Mouse (Mus musculus) CH12.LX (cell line): ENCODE measurements at regions not wholly inside any gene's neighbourhood (a gene's known extent, or its start where the extent isn't known, plus 50 kb on each side); places are given as distances from the start of the nearest gene placed in this dataset.

Experiments used
- DNase-seq: peaks from one replicate; pipeline ENCODE4 v3.0.0-alpha.2; 2013; ENCODE audit errors: extremely low read depth
- H3K27ac ChIP-seq: 2 replicates; pipeline ENCODE4 v1.5.1; 2012; ENCODE audit warnings: low read depth, mild to moderate bottlenecking, control low read depth, moderate library complexity; ENCODE audit not compliant: insufficient read depth
- H3K27me3 ChIP-seq: replicated peaks from 2 replicates; pipeline ENCODE3; 2012; ENCODE audit warnings: inconsistent platforms
- H3K36me3 ChIP-seq, 2 experiments: replicated peaks in 1 of 2; 2 replicates each; pipeline versions ENCODE3 to v1.6.1; 2012; ENCODE audit warnings: inconsistent platforms in 1 of 2, low read length in 1 of 2, mild to moderate bottlenecking in 1 of 2, mixed read lengths in 1 of 2, moderate library complexity in 1 of 2; ENCODE audit not compliant: control insufficient read depth in 1 of 2, insufficient read depth in 1 of 2
- H3K4me1 ChIP-seq, 2 experiments: 2 replicates each; pipeline ENCODE4 v1.6.1; 2012; ENCODE audit warnings: inconsistent platforms in 1 of 2, moderate library complexity in 1 of 2; ENCODE audit not compliant: insufficient read depth in 2 of 2, control insufficient read depth in 1 of 2
- H3K4me2 ChIP-seq: 2 replicates; pipeline ENCODE4 v1.6.1; 2012; ENCODE audit warnings: low read depth, mild to moderate bottlenecking, control low read depth; ENCODE audit not compliant: poor library complexity, insufficient read depth, severe bottlenecking
- H3K4me3 ChIP-seq, 3 experiments: fragments of 150-350 bp in 1 of 3; sonication (generic) in 1 of 3; replicated peaks in 1 of 3; 2 replicates each; pipeline versions ENCODE3 to v1.5.1; 2011 to 2012; ENCODE audit warnings: low read depth in 2 of 3, low read length in 2 of 3, mild to moderate bottlenecking in 2 of 3, moderate library complexity in 2 of 3, control low read depth in 1 of 3, improper control_type of control experiment in 1 of 3, inconsistent platforms in 1 of 3, mixed read lengths in 1 of 3; ENCODE audit not compliant: poor library complexity in 1 of 3
- H3K79me2 ChIP-seq: replicated peaks from 2 replicates; pipeline ENCODE4 v1.6.1; 2012; ENCODE audit warnings: mild to moderate bottlenecking, moderate library complexity; ENCODE audit not compliant: control insufficient read depth, poor library complexity, insufficient read depth, severe bottlenecking; ENCODE audit errors: extremely low read depth
- H3K9ac ChIP-seq: 2 replicates; pipeline ENCODE4 v1.6.1; 2012; ENCODE audit warnings: low read depth, mild to moderate bottlenecking, control low read depth, moderate library complexity; ENCODE audit not compliant: insufficient read depth
- H3K9me3 ChIP-seq: replicated peaks from 2 replicates; pipeline ENCODE3; 2012; ENCODE audit warnings: low read length, inconsistent platforms, mixed read lengths
- CHD1 ChIP-seq: IDR thresholded peaks from 2 replicates; pipeline ENCODE4 v1.6.1; 2012; ENCODE audit warnings: low read depth, low read length, improper control_type of control experiment, inconsistent platforms
- CTCF ChIP-seq, 2 experiments: IDR thresholded peaks in 1 of 2; conservative IDR thresholded peaks in 1 of 2; 2 replicates each; pipeline ENCODE4 v1.5.1; 2011 to 2012; ENCODE audit warnings: low read depth in 2 of 2, low read length in 2 of 2, improper control_type of control experiment in 1 of 2, inconsistent platforms in 1 of 2, mild to moderate bottlenecking in 1 of 2, moderate library complexity in 1 of 2
- E2F4 ChIP-seq: IDR thresholded peaks from 2 replicates; pipeline ENCODE4 v1.6.1; 2011; ENCODE audit warnings: low read depth, low read length, improper control_type of control experiment; ENCODE audit not compliant: insufficient replicate concordance
- JUN ChIP-seq: IDR thresholded peaks from 2 replicates; pipeline ENCODE4 v1.6.1; 2011; ENCODE audit warnings: low read depth, mild to moderate bottlenecking, low read length, improper control_type of control experiment, moderate library complexity; ENCODE audit not compliant: insufficient read depth
- JUND ChIP-seq: conservative IDR thresholded peaks from 2 replicates; pipeline ENCODE4 v1.6.1; 2011; ENCODE audit warnings: low read depth, low read length, improper control_type of control experiment
- MAFK ChIP-seq: IDR thresholded peaks from 2 replicates; pipeline ENCODE4 v1.6.1; 2011; ENCODE audit warnings: low read length, improper control_type of control experiment; ENCODE audit not compliant: insufficient replicate concordance
- MAX ChIP-seq: IDR thresholded peaks from 2 replicates; pipeline ENCODE4 v1.6.1; 2011; ENCODE audit warnings: low read length, improper control_type of control experiment
- MYC ChIP-seq: IDR thresholded peaks from 2 replicates; pipeline ENCODE4 v1.6.1; 2011; ENCODE audit warnings: low read depth, mild to moderate bottlenecking, improper control_type of control experiment, low read length
- PAX5 ChIP-seq: IDR thresholded peaks from 2 replicates; pipeline ENCODE4 v1.6.1; 2012; ENCODE audit warnings: low read length, inconsistent platforms, mixed read lengths
- POLR2A ChIP-seq: IDR thresholded peaks from 2 replicates; pipeline ENCODE4 v1.6.1; 2011; ENCODE audit warnings: low read depth, mild to moderate bottlenecking, improper control_type of control experiment, low read length
- RAD21 ChIP-seq: IDR thresholded peaks from 2 replicates; pipeline ENCODE4 v1.6.1; 2011; ENCODE audit warnings: low read depth, mild to moderate bottlenecking, low read length, improper control_type of control experiment, moderate library complexity
- TBP ChIP-seq: conservative IDR thresholded peaks from 2 replicates; pipeline ENCODE4 v1.6.1; 2011; ENCODE audit warnings: low read depth, low read length, improper control_type of control experiment
- USF1 ChIP-seq: IDR thresholded peaks from 2 replicates; pipeline ENCODE4 v1.6.1; 2014; ENCODE audit warnings: low read depth, mild to moderate bottlenecking, inconsistent platforms, low read length, improper control_type of control experiment
- USF2 ChIP-seq: conservative IDR thresholded peaks from 2 replicates; pipeline ENCODE4 v1.6.1; 2011; ENCODE audit warnings: low read depth, low read length, improper control_type of control experiment
- ZNF384 ChIP-seq: IDR thresholded peaks from 2 replicates; pipeline ENCODE4 v1.6.1; 2012; ENCODE audit warnings: low read depth, low read length, improper control_type of control experiment, inconsistent platforms
- dilution Hi-C: fragments of 300-500 bp; cut with MboI; formaldehyde crosslinking; loops from 2 replicates; pipeline ENCODE4 v1.14.3; 2020; ENCODE audit warnings: low sequenced_read_pairs; ENCODE audit not compliant: extremely low pct_unique_long_range_greater_than_20kb, extremely low pct_ligation_motif_present
- in situ Hi-C: fragments of 300-500 bp; cut with MboI; formaldehyde crosslinking; loops from 3 replicates; pipeline ENCODE4 v1.14.3; 2019; ENCODE audit warnings: low sequenced_read_pairs, low pct_ligation_motif_present, low pct_unique_long_range_greater_than_20kb, mixed read lengths

DNA sequence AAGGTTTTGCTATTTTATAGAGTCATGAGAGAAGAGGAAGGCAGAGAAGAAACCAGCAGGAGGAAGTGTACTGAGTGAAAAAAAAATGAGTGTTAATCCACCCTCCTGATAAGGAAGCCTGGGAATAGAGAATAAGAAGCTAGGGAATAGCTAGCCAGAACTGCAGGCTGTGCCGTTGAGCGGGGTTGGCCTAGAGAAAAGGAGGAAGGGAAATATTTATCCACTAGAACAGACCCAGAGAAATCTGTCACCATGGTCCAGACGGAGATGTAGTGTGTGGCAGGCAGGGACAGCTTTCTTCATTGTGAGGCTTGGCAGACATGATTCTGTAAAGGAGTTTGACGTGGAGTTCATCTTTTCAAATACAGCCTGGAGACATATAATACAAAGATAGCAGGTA is 397.4 kb downstream of the Epha3 start:
- no peak for TF ChIP-seq JUND
- TF ChIP-seq CTCF (conservative IDR thresholded peaks at IDR 0.05 in 1 of 2, IDR thresholded peaks at IDR 0.05 in 1 of 2; ENCODE audit: low read depth in 2 of 2, low read length in 2 of 2): no peak
- TF ChIP-seq RAD21: no peak
- no peak for TF ChIP-seq POLR2A
- TF ChIP-seq JUN: no peak
- no peak for TF ChIP-seq MAX
- no peak overlapping the region for H3K9ac ChIP-seq
- dilution Hi-C loops: no loop called here
- no peak overlapping the region for H3K4me3 ChIP-seq
- H3K4me1 ChIP-seq: no peaks in the 10 kb centered on the region
- no peak overlapping the region for H3K4me2 ChIP-seq
- no peak overlapping the region for H3K27ac ChIP-seq
- H3K36me3 ChIP-seq: no peaks in the 10 kb centered on the region
- no peaks in the 10 kb centered on the region for H3K79me2 ChIP-seq
- no peak for DNase-seq
- peaks cover 39% of the 10 kb centered on the region for H3K9me3 ChIP-seq
- in situ Hi-C loops: no loop called here
- H3K27me3 ChIP-seq: no peaks in the 10 kb centered on the region

DNA sequence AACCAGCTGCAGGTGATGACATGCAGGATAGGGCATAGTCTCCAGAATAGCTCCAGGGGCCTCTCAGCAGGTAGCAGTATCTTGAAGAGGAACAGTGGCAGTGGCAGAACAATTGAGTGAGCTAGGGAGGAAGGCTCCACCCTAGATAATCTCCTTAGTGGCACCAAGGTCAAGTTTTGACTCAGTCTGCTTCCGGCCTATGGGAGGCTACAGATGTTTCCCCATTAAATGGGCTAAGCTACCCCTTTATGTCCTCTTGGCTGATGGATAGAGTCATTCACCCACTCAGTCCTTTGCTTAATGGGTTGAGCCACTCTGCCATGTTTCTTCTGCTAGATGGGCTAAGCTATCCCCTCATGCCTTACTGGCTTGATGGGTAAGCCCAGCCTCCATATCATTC is 395.1 kb downstream of the Epha3 start:
- Histone ChIP-seq H3K27ac (no peak overlapping the region), H3K4me1 (no peaks in the 10 kb centered on the region), H3K9me3 (peaks cover 39% of the 10 kb centered on the region), H3K36me3 (no peaks in the 10 kb centered on the region), H3K4me2 (no peak overlapping the region), H3K79me2 (no peaks in the 10 kb centered on the region), H3K4me3 (no peak overlapping the region), H3K9ac (no peak overlapping the region), H3K27me3 (no peaks in the 10 kb centered on the region)
- TF ChIP-seq TBP (no peak), USF1 (no peak), MAX (no peak), PAX5 (no peak), USF2 (no peak), ZNF384 (no peak), CHD1 (no peak), MYC (no peak), E2F4 (no peak), MAFK (no peak)
- dilution Hi-C loops: no loop called here
- in situ Hi-C loops: no loop called here
- no peak for DNase-seq
